Mouse (Mus musculus): Measurements from ENCODE around the gene Apbb2.

Gene Apbb2

GRCm38 (mm10) chr5:66515271-66515670 is 103.3 kb downstream of the Apbb2 start:
- no peak for DNase-seq

DNA sequence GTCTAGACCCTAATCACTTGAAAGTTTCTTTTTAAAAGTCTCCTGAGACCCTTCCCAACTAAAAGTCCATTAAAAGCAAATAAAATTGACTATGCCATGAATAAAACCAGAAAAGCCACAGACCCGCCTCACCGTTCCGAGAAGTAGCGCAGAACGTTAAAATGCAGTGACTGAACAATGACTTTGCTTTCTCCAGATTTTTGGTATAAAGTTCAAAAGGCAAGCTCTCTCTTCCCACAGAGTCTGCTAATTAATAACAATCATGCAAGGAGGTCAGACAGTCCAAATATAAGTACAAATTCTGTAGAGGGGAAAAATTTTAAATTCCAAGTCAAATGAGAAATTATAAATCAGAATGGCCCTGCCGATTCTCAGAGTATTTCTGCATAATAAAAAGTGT is 103.9 kb downstream of the Apbb2 start:
- no peak for DNase-seq

GRCm38 (mm10) chr5:66513412-66513811 is 105.2 kb downstream of the Apbb2 start:
- no peak for DNase-seq

- DNase-seq, result no peak
Observed at GRCm38 (mm10) chr5:66512519-66512918, 106.1 kb downstream of the Apbb2 start.

DNA sequence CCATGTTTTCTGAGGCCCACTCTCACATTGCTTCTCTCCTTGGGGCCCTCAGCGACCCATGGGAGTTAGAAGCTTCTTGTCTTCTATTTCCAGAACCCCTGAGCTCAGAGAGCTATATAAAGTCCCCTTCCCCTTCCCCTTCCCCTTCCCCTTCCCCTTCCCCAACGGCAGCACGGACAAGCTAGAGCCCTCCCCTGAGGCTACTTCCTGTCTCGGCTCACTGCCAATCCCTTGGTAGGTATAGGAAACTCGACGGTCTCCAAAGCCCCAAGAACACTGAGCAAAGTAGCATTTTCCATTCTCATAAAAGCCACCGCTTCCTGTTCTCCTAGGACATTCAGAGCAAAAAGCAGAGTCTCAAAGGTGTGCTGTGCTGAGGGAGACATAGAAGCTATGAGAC is 107.9 kb downstream of the Apbb2 start:
- DNase-seq, result peak; percentile 59 to 63

DNA sequence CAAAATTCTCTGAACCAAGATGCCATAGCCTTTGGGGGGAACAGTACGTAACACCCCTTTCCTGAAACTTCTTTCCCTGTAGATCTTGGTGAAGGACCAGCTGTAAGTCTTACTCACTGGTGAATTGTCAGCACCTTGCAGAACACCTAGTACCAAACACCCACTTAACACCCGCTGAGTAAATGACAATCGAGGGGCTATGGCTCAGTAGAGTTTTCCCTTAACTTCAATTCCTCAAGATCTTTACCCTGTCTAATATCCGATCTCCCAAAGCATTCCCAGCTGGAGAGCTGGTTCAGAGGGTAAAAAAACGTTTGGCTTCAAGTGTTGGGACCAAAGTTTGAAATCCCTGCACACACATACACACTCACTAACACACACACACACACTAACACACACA is 109.4 kb downstream of the Apbb2 start:
- no peak for DNase-seq

GRCm38 (mm10) chr5:66505578-66505977 is 113.0 kb downstream of the Apbb2 start:
- DNase-seq, result no peak

DNA sequence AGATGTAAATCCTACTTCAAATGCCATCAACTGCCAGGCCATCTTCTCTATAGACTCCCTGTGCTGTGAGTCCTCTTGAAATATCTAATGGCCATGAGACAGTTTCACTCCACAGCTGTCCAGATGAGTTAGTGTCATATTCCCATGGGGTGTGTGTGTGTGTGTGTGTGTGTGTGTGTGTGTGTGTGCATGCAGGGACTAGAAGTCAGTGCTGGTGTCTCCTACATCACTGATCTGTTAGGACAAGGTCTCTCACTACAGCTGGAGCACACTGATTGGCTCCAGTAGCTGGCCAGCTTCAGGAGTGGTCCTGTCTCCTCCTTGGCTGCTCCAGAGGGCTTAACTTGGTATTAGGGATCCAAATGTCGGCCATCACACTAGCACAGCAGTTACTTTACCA is 113.5 kb downstream of the Apbb2 start:
- no peak for DNase-seq

DNA sequence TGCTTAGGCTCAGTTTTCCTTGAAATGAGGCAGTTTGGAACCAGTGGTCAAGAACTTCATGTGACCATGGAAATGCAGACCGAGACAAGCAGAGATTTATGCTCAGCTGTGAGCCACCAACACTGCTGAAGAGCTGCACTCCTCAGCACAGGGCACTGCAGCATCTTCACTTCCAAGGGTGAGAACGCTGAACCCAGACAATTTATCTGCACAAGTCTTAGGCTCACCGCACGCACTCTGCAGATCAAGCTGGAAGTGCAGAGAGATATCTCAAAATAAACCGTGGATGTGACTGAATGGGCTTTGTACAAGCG is 114.2 kb downstream of the Apbb2 start:
- DNase-seq, result no peak

GRCm38 (mm10) chr5:66503557-66504433 is 114.8 kb downstream of the Apbb2 start:
- peak; percentile 45 to 64 for DNase-seq

DNA sequence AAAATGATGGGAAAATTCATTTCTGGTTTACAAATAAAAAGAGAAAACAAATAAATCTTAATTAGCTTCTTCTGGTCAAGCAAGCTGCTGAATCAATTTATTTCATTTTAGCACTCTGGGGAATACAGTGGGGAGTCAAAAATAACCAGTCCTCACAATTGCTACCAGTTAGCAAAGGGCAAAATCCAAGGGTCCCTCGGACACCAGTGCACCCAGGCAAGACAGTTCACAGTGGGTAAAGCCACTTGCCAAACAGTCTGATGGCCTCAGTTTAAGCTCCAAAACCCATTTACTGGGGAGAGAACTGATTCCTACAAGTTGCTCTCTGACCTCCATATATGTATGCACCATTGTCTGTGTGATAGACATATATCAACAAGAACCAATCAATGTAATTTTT is 115.6 kb downstream of the Apbb2 start:
- peak; percentile 53 to 66 for DNase-seq

- DNase-seq, result no peak
Observed at GRCm38 (mm10) chr5:66499621-66500020, 119.0 kb downstream of the Apbb2 start.

GRCm38 (mm10) chr5:66498140-66498539 is 120.4 kb downstream of the Apbb2 start:
- no peak for DNase-seq

DNA sequence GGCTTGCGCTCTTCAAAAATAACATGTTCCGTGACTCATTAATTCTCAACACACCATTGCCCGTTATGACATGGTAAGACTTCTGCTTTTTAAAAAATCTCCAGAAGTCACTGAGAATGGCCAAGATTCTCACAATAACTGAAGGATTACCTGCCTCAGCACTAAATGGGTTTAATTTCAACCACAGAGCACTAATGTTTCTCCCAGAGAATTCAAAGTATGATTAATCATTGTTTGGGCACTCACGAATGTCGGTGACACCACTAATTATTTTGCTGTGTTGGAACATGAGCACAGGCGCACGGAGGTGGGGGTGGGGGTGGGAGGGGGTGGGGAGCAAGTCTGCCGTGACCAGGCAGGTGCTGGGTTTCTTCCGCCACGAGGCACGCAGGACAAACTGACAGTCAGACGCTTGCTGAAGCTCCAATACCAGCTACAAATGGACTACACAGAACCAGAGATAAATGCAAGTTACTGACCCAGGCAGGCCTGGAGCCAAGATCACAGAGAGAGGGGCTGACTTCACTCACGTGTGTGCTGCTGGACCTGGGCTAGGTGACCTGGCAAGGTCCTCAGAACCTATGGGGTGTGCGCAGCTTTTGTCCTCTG is 121.0 kb downstream of the Apbb2 start:
- DNase-seq, result peak; percentile 60 to 78

GRCm38 (mm10) chr5:66496881-66497360 is 121.7 kb downstream of the Apbb2 start:
- DNase-seq, result peak; percentile 69 to 71

DNA sequence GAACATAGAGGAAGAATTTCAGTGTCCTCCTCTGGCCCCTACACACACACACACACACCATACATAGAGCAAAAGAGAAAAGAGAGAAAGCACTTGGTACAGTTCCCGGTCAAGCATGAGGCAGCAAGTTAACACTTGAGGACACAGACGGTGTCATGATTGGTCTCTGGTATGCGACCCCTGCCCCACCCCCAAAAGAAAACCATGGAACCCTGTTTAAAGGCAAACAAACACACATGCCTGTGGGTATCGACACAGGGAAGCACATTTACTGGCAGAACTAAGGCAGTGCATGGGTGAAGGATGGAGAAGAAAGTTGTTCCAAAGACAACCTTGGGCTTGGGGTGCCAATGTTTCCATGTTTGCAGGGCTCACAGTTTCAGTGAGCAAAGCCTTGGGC is 123.9 kb downstream of the Apbb2 start:
- no peak for DNase-seq

- no peak for DNase-seq
Observed at GRCm38 (mm10) chr5:66492563-66492960, 126.0 kb downstream of the Apbb2 start.

- DNase-seq, result no peak
Observed at GRCm38 (mm10) chr5:66491907-66492562, 126.5 kb downstream of the Apbb2 start.

DNA sequence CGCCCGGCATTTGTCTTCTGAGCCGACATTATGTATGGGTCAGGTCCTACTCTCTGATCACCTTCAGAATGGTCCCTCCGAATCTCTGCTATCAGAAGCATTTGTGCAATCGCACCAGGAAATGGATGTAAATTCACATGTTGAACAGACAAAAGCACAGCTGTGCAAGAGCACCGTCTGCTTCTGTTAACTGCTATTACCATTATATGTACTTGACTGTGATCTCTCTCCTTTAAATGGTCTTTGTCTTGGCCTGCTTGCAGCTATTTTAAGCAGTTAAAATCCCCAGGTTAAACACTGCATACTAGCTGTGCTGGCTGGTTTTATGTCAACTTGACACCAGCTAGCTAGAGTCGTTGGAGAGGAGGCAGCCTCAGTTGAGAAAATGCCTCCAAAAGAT is 132.6 kb downstream of the Apbb2 start:
- DNase-seq, result no peak

- no peak for DNase-seq
Observed at GRCm38 (mm10) chr5:66476266-66476665, 142.3 kb downstream of the Apbb2 start.

DNA sequence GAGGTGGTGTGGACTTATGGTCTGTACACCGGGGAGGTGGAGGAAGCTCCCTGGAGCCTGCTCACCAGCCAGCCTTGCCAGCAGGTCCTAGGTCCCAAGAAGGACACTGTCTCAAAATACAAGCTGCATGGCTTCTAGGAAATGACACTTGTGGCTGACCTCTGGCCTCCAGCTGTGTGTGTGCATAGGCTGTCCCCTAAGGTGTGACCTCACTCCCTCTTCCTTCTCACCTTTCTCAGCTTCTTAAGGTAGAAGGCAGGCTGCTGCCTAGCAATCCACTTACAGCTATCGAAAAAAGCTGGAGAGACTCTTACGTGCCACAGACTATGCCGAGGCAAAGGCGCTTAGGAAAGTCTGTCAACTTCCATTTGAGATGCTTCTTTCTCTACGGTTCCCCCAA is 142.8 kb downstream of the Apbb2 start:
- DNase-seq, result no peak

DNA sequence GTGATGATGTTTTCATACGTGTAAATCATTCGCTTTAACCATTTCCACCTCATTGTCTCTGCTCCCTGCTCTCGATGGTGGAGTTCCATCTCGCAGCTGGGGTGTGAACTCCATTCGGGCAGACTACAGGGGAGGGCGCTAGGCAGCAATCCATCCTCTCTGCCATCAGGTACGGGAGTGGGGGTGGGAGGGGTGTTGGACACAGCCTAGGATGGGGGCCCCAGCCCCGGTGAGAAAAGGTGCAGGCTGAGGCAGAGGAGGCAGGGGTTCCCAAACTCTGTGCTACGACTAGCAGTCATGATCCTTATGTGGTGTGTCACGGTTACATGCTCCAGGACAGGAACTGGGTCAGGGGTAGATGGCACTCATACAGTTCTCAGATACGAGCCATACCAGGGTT is 144.4 kb downstream of the Apbb2 start:
- DNase-seq, result no peak

DNA sequence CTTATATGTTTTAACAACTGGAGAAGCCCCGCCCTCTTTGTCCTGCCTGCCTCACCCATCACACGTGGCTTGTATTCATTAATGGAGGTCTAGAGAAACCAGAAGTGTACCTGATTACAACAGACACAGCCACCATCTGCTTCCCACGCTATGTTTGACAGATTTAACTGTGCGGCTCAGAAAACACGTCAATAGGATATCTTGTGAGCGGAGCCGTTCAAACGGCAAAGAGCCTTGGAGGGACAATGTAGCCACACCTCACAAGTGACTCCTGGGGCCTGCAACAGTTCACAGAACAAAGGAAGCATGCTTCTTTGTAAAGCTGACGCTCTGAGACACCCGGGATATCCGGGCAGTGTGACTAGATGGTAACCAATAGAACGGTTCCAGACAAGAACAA is 145.0 kb downstream of the Apbb2 start:
- no peak for DNase-seq

- DNase-seq, result peak; percentile 13 to 50
Observed at GRCm38 (mm10) chr5:66470837-66471236, 147.7 kb downstream of the Apbb2 start.
